Mouse (Mus musculus): ENCODE data around the gene Zfp773.
"Not testable (repeated sequence)": the region's sequence is repeated elsewhere in the genome, so short reads cannot be mapped to it uniquely, and the experiment has no call there.

Gene Zfp773

GRCm38 (mm10) chr7:7136379-7136866 lies at the start of gene Zfp773:
TSS of gene Zfp773 (minus strand) at chr7:7136755.
- DNase-seq: peak; percentile 40

GRCm38 (mm10) chr7:7185897-7186296 lies 49.3 kb upstream of the Zfp773 start:
- DNase-seq: no peak

GRCm38 (mm10) chr7:7171227-7172147 lies 34.9 kb upstream of the Zfp773 start, which contains the start of gene Zfp418:
TSS of gene Zfp418 (plus strand) at chr7:7171330.
- DNase-seq: peak; percentile 42

- no peak for DNase-seq
Measured at GRCm38 (mm10) chr7:7145991-7146608, 9.5 kb upstream of the Zfp773 start.

GRCm38 (mm10) chr7:7144215-7144614 lies 7.7 kb upstream of the Zfp773 start:
- DNase-seq: no peak

- DNase-seq: no peak
Measured at GRCm38 (mm10) chr7:7132751-7133150, 3.8 kb downstream of the Zfp773 start.

GRCm38 (mm10) chr7:7130491-7131124 lies 5.9 kb downstream of the Zfp773 start:
- DNase-seq: not testable (repeated sequence)

GRCm38 (mm10) chr7:7121602-7121980 lies 15.0 kb downstream of the Zfp773 start:
- no peak for DNase-seq

GRCm38 (mm10) chr7:7120921-7121601 lies 15.5 kb downstream of the Zfp773 start, which contains the start of gene Zfp954:
TSS of gene Zfp954 (minus strand) at chr7:7121488.
- DNase-seq: peak; percentile 83

- DNase-seq: no peak
Measured at GRCm38 (mm10) chr7:7118441-7118840, 18.1 kb downstream of the Zfp773 start.

- DNase-seq: no peak
Measured at GRCm38 (mm10) chr7:7108501-7108900, 28.1 kb downstream of the Zfp773 start.
